Mouse (Mus musculus) layer of hippocampus, adult 2 months (tissue): ENCODE results near the gene Scaf1. TPM values are rescaled to one million over a fixed set of nuclear protein-coding genes. Genes with fewer than 3 reads are reported as not detected.

ENCODE experiments used
- DNase-seq, 2 experiments: peaks; one replicate each; pipeline ENCODE4 v3.0.0; 2022; ENCODE audit warnings: low spot score in 2 of 2
- H3K27ac ChIP-seq: fragments of 200-600 bp; 2 replicates; pipeline ENCODE4 v1.8.1; 2022
- H3K4me3 ChIP-seq: fragments of 200-600 bp; 2 replicates; pipeline ENCODE4 v1.8.1; 2022; ENCODE audit warnings: mild to moderate bottlenecking
- CTCF ChIP-seq: fragments of 200-600 bp; conservative IDR thresholded peaks from 2 replicates; pipeline ENCODE4 v1.8.1; 2022; ENCODE audit warnings: antibody characterized with exemption, mild to moderate bottlenecking, moderate library complexity
- total RNA-seq, 2 experiments: library from RNA; stranded (reverse); gene quantifications; 2 replicates each; pipeline ENCODE4 v1.2.3; 2021

The Scaf1 gene
- total RNA-seq, 2 experiments from 2014 or later = 166 to 168 TPM

- H3K27ac ChIP-seq = no peak overlapping the region
- no peak overlapping the region for H3K4me3 ChIP-seq
- no peak for TF ChIP-seq CTCF
- no peak for DNase-seq
Observed at GRCm38 (mm10) chr7:44983944-44984832, 32.0 kb downstream of the Scaf1 start.

GRCm38 (mm10) chr7:44983085-44983484 lies 33.1 kb downstream of the Scaf1 start:
- DNase-seq = peak; percentile 78 to 92
- Histone ChIP-seq H3K27ac (no peak overlapping the region), H3K4me3 (no peak overlapping the region)
- TF ChIP-seq CTCF = peak; percentile 97; the same call in 1 of the 2 replicates

GRCm38 (mm10) chr7:44981539-44981938 lies 34.6 kb downstream of the Scaf1 start:
- no peak for DNase-seq
- Histone ChIP-seq H3K4me3 (no peak overlapping the region), H3K27ac (no peak overlapping the region)
- no peak for TF ChIP-seq CTCF

DNA sequence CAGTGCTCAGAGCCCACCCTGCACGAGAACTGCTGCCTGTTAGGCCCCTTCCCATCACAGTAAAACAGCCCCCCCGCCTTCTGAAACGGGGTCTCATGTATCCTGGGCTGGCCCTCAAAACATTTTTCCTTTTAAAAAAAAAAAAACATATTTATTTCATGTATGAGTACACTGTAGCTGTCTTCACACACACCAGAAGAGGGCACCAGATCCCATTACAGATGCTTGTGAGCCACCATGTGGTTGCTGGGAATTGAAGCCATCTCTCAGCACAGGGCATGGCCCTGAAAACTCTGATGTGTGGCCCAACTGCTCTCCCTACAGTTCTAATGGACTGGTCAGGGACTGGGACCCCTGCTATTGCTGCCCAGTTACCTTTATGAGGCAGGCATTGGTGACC lies 37.9 kb downstream of the Scaf1 start:
- Histone ChIP-seq H3K27ac (no peak overlapping the region), H3K4me3 (no peak overlapping the region)
- peak; percentile 53 for TF ChIP-seq CTCF
- DNase-seq = no peak

DNA sequence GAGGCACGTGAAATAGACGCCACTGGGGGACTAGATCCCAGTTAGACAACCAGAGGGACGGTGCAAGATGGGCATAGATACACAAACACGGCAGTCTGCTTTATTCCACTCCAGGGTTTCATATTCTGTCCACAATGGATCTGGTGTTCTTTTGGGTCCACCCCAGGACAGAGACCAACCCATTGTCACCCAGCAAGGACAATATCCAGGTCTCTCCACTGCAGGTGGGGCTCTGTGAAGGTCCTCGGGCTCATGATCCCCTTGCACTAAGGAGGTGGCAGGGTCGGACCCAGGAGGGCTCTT lies 41.1 kb downstream of the Scaf1 start:
- DNase-seq = no peak
- H3K4me3 ChIP-seq = no peak overlapping the region; the same call in 1 of the 2 replicates
- no peak for TF ChIP-seq CTCF
- H3K27ac ChIP-seq = peak overlapping the region; percentile 96

- peak; percentile 91 for DNase-seq
- Histone ChIP-seq H3K4me3 (peak within 1 kb of the TSS; percentile 94), H3K27ac (peak within 1 kb of the TSS; percentile 96)
- no peak for TF ChIP-seq CTCF
Observed at GRCm38 (mm10) chr7:44974383-44975116, 41.6 kb downstream of the Scaf1 start, which contains the start of gene Cpt1c. Gene Cpt1c, minus strand, starts transcription at chr7:44974851.

DNA sequence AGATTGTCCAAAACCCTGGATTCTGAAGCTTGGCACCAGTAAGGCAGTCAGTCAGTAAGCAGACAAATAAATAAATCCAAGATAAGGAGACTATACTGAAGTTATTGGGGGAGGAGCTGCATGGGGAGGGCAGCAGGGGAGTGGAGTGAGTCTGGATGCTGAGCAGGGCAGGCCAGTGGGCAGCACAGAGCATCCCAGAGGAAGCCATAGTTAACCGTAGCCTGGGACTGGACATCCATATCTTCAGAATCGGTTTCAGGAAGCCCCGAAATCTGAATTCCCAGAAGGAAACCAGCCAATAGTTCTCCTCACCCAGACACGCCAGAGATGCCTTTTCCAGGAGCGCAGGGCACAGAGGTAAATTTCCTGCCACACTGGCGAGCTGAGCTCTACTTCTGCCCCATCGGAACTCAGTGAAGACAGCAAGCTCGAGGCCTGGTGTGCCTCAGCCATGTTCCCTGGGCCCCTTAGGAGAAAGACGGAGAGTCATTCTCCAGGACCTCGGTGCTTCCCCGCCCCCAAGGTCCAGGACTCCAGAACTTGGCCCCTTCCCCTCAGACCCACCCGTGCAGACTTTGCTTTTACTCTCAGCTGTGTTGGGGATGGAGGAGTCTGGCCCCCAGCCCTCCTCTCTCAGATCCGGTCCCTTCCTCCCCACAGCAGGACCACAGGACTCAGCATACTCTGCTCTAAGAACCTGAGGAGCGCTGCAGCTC lies 42.6 kb downstream of the Scaf1 start:
- TF ChIP-seq CTCF = no peak

GRCm38 (mm10) chr7:44971142-44971541 lies 45.0 kb downstream of the Scaf1 start:
- TF ChIP-seq CTCF = no peak
- no peak for DNase-seq
- Histone ChIP-seq H3K4me3 (peak overlapping the region; percentile 62; the same call in 1 of the 2 replicates), H3K27ac (0 out of 2 replicates have a peak overlapping the region, but pooled peaks have one; percentile 1)

More for the DNA sequence above, 42.6 kb downstream of the Scaf1 start:
- Histone ChIP-seq H3K4me3 (peak overlapping the region; percentile 94), H3K27ac (peak overlapping the region; percentile 96)
- no peak for DNase-seq

GRCm38 (mm10) chr7:44970231-44970691 lies 45.9 kb downstream of the Scaf1 start:
- peak overlapping the region; percentile 62 for H3K4me3 ChIP-seq
- DNase-seq = peak; percentile 83 to 88
- peak overlapping the region; percentile 68 for H3K27ac ChIP-seq
- TF ChIP-seq CTCF = no peak

- Histone ChIP-seq H3K4me3 (no peak overlapping the region), H3K27ac (no peak overlapping the region)
- DNase-seq = no peak
- TF ChIP-seq CTCF = no peak
Observed at GRCm38 (mm10) chr7:44966638-44967037, 49.5 kb downstream of the Scaf1 start.

GRCm38 (mm10) chr7:44965975-44966374 lies 50.2 kb downstream of the Scaf1 start:
- no peak overlapping the region for H3K27ac ChIP-seq
- DNase-seq = no peak
- peak; percentile 56 for TF ChIP-seq CTCF
- no peak overlapping the region for H3K4me3 ChIP-seq

- no peak overlapping the region for H3K4me3 ChIP-seq
- no peak for DNase-seq
- no peak for TF ChIP-seq CTCF
- no peak overlapping the region for H3K27ac ChIP-seq
Observed at GRCm38 (mm10) chr7:44964990-44965389, 51.2 kb downstream of the Scaf1 start.

DNA sequence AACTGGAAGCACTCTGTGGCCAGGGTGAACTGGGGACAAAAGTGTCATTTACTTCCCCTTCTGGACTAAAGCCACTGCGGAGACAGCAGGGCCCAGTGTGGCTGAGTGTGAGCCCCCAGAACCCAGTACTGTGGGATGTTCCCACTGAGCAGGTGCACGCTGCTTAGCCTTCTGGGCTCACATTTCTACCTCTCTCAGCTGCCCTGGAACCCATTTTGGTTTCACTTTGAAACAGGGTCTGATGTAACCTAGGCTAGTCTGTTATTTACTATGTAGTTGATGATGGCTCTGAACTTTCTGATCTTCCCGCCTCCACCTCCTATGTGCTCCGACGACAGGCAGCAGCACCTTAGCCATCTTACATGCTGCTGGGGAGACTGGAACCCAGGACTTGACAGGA lies 53.3 kb downstream of the Scaf1 start:
- H3K27ac ChIP-seq = no peak overlapping the region
- no peak for DNase-seq
- no peak for TF ChIP-seq CTCF
- no peak overlapping the region for H3K4me3 ChIP-seq
